Mouse (Mus musculus): Measurements from ENCODE around the gene Acta1.

The Acta1 gene

DNA sequence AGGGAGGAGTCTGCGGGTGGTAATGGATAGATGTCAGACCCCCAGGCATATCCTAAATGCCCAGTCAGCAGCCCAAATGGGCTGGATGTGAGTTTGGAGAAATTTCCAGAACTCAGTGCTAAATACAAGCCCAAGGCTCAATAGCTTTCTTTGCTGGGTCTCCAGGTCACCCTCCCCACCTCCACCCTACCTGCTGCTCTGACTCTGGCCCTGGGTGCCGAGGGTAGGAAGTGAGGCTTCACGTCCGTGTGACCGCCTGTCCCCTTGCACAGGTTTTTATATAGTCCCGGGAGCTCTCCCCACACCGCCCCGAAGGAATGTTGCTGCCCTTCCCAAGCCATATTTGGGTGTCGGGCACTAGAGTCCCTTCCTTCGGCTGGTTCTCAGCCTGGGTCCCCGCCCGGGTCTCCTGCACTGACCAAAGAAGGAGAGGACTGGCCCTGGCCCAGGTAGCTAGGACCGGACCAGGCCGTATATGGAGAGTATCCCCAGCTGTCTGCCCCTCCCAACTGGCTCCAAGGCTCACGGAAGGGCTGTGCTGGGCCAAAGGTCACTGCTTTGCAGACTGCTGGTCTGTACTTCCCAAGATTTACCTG is at the start of gene Acta1:
TSS of gene Acta1 (minus strand) at position 250 of the 596 bp plus-strand sequence.
- no peak for DNase-seq (ENCODE audit: low read depth)

DNA sequence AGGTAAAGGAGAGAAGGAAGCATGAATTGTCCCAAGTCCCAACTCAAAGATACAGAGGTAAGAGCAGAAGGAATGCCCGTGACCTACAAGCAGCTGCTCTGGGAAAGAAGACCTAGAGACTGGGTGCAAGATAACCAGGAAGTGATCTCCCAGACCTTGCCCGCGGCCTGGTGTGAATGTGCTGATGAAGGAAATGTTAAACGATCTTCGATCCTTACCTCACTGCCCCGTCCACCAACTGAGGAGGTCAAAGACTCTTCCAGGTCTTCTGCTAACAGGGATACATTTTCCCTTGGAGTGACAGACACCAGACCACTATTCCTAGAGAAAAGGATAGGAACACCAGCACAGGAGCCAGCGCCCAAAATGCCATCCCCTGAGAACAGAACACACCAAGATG is 34.5 kb upstream of the Acta1 start:
- DNase-seq (ENCODE audit: low read depth) = no peak

DNA sequence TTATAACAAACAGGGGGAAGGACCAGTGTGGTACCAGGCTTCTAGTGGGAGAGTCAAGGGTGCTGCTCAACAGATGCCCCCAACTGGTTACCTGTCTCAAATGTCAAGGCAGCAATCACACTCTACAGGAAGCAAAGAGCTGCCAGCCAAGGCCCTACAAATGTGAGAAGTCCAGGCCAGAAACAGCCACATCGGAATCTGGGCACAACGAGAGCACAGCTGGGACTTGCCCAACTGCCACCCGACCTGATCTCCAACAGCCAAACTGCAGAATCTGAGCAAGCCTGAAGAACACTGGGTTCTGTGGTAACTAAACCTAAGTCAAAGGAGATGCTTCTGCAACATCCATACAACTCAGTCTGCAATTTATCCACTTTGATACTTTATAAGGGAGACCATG is 31.1 kb upstream of the Acta1 start:
- DNase-seq (ENCODE audit: low read depth) = no peak

DNA sequence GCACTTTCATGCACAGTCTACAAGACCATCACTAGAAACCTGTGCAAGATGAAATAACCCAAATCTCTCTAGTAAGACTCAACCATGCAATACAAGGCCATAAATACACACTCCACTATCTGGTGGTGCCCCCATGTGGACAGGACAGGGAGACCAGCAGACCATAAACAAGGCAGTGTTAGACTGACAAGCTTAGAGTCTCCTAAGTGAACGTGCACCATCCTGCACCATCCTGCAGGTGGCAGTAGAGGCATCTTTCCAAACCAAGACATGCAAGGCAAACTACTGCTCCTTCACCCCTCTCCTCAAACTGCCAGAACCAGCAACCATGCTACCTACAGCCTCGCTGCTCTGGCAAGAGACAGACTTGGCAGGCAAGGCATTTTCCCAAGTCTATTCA is 30.2 kb upstream of the Acta1 start:
- DNase-seq (ENCODE audit: low read depth) = peak; percentile 82

DNA sequence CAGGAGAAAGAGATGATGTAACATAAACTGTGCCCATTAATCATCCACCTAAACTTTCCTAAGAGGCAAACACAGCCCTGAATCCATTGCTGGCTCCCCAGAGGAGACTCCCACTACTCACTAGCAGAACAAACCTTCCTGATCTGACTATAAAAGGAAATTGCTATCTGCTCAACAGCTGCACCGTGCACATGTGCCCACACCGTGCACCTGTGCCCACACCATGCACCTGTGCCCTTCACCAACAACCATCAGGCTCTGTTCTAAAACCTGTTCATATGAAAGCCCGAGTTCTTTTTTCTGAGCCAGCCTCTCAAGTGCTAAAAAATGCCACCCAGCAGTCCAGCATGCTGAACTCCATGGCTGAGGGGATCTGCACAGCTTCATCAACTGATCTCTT is 20.1 kb upstream of the Acta1 start:
- no peak for DNase-seq (ENCODE audit: low read depth)

DNA sequence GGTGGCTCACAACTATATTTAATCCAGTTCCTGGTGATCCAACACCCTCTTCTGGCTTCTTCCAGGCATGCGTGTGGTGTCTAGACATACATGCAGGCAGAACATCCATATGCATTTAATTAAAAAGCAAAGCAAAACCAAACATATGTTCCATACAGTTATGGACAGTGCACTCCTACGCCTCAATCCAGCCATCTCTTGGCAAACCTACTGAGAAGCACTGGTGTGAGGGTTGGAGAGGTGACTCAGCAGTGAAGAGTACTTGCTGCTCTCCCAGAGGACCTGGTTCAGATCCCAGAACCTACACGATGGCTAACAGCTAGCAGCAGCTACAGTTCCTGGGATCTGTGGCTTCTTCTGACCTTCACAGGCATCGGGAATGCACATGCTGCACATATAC is 17.7 kb upstream of the Acta1 start:
- no peak for DNase-seq (ENCODE audit: low read depth)

DNA sequence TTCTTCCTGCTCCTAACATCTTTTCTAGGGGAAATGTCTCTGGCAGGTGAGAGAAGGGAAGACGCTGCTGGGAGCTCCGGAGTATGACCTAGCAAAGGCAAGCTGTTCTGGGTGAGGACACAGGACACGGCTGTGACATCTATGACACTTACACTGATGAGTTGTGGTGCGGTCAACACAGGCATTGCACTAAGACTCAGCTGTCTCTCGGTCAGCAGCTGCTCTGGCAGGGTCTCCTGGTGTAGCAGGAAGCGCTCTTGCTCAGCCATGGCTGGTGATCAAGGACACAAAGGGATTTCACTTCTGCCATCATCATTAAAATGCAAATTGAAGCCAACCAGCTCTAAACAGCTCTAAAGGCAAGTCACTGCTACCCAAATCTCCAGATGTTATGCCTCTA is 13.1 kb upstream of the Acta1 start:
- no peak for DNase-seq (ENCODE audit: low read depth)

DNA sequence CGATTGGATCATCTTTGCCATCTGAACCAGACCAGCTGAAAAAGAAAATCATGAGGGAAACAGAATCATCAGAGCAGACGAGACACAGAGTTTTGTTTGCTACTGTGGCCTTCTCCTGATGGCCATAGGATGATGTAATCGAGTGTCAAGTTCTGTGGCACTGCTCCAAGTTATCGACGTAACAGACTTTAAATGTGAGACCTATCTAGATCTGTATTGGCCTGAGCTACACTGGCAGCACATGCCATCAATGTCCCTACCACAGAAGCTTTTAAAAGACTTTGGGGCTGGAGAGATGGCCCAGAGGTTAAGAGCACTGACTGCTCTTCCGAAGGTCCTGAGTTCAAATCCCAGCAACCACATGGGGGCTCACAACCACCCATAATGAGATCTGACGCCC is 8.1 kb upstream of the Acta1 start:
- DNase-seq (ENCODE audit: low read depth) = no peak

DNA sequence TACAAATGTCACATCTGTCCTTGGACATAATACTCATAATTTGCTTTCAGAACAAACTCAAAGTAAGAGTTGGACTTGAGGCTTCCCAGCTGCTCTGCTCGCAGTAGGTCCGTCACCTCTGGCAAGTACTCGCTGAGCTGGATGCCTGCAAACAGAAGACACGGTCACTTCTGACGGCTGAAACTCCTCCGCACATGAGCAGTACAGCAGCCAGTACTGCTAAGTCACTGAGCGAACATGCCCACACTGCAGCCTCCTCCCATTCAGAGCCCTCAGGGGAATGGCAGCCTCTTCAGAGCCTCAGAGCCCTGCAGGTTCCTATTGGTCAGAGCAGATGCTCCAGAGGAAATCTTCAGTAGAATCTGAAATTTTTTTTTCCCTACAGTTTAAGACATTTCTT is 4.8 kb upstream of the Acta1 start:
- no peak for DNase-seq (ENCODE audit: low read depth)

DNA sequence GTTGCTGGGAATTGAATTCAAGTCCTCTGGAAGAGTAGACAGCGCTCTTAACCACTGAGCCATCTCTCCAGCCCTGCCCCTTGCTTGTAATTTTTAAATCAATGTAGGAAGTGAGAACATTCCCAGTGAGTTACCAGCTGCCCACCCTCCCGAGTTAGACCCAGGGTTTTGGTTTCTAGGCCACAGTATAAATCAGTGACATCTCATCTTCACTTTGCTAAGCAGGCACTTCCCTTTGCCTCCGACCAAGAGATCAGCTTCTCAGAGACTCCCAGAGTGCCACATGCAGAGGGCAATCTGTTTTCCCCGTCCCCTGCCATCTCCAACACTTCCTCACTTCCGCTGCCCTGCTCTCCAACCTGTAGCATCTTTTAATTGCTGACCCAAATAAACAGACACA is 4.0 kb upstream of the Acta1 start:
- no peak for DNase-seq (ENCODE audit: low read depth)

DNA sequence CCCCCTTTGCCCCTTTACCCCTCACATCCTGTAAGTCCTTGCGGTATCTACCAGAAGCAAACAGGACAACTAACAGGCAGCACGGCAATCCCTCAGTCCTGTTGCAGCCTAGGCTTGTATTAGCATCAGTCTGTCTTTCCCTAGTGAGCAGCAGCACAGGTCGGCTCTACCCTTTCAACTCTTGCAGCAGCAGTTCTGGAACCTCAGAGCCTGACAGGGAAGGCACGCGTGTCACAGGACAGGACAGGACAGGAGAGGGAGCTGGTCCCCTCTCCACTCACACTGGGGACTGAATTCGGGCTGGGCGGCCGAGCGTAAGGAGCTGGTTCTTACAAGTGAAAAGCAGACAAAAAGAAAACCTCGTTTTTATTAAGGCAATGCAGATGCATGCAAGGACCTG is 2.2 kb upstream of the Acta1 start:
- no peak for DNase-seq (ENCODE audit: low read depth)

DNA sequence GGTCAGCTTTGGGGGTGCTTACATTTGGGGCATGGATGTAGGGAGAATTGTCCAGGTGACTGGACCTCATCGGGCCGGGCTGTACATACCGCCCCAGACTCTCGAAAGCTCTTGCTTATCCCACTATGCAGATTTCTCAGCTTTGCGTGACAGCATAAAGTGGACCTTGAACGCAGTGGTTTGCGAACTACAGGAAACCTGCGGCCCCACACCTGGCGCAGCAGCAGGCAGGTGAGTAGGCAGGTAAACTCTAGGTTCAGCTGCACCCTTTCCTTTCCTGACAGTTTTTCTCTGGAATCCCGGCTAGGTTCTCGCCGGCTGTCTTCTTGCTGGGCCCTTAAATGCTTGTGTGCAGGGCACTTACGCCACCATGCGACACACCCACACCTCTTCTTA is 1.8 kb upstream of the Acta1 start:
- no peak for DNase-seq (ENCODE audit: low read depth)

DNA sequence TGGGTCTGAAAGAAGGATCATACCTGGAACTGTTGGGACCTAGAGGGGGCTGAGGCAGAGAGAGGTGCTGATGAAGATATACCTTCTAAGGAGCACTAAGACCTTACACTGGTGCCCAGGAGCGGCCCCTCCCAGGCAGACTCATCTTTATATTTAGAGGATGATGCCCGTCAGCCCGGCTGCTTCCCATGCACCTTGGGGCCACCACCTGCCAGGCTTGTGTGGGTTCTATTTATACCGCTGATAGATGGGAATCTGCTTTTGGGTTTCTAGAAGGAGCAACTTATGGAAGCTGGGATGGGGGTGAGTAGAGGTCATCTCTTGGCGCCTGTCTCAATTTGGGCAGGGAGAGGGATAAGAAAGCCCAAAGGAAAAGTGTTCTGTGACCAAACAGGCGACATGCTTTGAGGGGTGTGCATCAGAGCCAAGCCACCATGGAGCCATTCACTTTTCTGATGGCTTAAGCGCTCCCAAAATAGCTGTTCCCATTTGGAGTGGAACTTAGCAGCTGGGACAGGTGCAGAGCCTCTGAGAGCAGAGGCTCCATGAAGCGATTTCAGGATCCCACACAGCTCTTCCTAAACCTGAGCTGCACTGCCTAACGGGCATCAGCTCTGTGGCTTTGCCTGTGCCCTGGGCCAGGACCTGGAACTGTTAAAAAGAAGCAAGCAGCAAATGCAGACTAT is 1.3 kb upstream of the Acta1 start:
- DNase-seq (ENCODE audit: low read depth) = no peak

DNA sequence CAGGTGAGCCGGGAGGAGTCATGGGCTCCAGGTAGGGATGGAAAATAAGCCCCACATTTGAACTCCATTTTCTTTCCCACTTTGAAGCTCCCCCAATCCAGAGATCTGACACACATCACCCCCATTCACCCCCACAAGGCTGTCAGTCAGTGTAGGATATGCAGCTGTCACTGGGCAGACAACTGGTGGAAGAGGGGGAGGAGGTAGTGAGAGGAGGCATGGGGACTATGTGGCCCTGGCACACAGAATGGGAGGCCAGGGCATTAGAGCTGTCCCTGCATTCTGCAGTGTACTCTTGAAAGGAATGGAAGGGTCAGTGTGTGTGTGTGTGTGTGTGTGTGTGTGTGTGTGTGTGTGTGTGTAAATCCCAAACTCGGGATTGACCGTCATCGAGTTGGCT is 679 bp upstream of the Acta1 start:
- DNase-seq (ENCODE audit: low read depth) = no peak

DNA sequence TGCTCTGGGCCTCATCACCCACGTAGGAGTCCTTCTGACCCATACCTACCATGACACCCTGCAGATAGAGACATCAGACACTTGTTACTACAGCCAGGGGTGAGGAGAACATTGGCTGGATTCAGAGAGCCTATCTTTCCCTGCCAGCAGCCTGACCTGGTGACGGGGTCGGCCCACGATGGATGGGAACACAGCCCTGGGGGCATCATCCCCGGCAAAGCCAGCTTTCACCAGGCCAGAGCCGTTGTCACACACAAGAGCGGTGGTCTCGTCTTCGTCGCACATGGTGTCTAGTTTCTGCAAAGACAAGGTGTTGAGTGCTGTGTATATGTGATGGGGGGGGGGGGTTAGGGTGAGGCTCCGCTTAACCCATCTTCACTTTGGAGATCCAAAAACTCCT is 1.1 kb downstream of the Acta1 start:
- no peak for DNase-seq (ENCODE audit: low read depth)

DNA sequence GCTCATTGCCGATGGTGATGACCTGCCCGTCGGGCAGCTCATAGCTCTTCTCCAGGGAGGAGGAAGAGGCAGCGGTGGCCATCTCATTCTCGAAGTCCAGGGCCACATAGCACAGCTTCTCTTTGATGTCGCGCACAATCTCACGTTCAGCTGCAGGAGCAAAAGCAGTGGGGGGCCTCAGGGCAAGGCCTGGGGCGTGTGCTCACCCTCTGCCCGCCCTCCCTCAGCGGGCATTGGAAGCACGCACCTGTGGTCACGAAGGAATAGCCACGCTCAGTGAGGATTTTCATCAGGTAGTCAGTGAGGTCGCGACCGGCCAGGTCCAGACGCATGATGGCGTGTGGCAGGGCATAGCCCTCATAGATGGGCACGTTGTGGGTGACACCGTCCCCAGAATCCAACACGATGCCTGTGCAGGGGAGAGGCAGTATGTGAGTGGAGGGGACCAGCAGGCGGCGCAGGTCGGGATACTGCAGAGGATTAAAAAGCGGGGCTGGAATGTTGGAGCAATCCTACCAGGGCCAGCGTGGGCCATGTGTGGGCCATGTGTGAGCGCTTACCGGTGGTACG is 1.9 kb downstream of the Acta1 start:
- no peak for DNase-seq (ENCODE audit: low read depth)

DNA sequence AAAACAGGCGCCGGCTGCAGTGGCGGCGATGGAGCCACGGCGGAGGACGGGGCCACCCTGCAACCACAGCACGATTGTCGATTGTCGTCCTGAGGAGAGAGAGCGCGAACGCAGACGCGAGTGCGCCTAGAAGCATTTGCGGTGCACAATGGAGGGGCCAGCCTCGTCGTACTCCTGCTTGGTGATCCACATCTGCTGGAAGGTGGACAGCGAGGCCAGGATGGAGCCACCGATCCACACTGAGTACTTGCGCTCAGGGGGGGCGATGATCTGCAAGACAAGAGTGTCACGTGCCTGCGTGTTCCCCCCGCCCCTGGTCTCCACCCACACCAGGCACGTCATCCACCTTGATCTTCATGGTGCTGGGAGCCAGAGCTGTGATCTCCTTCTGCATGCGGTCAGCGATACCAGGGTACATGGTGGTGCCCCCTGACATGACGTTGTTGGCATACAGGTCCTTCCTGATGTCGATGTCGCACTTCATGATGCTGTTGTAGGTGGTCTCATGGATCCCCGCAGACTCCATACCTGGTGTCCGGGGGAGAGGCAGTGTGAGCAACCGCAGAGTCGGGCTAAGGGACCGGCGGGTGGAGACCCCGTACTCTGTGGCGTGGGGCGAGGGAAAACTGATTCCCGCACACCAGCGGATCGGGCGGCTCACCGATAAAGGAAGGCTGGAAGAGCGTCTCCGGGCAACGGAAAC is 2.5 kb downstream of the Acta1 start:
- DNase-seq (ENCODE audit: low read depth) = no peak

DNA sequence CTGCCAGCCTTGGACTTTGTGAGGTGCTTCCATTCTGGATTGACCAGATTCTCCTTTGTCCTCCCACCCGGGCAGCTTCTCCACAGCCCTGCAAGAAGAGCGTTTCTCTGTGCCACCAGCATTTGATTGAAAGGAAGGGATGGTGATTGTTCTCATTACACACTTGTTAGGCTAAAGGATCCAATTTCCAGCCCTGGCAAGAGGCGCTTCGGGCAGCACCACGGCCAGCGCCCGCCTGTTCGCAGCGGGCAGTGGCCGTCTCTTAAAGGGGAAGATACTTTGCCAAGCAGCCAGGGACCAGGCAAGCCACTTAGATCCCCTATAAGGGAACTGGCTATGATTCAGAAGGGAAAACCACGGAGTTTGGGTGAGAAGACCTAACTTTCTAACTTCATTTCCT is 3.3 kb downstream of the Acta1 start:
- no peak for DNase-seq (ENCODE audit: low read depth)

DNA sequence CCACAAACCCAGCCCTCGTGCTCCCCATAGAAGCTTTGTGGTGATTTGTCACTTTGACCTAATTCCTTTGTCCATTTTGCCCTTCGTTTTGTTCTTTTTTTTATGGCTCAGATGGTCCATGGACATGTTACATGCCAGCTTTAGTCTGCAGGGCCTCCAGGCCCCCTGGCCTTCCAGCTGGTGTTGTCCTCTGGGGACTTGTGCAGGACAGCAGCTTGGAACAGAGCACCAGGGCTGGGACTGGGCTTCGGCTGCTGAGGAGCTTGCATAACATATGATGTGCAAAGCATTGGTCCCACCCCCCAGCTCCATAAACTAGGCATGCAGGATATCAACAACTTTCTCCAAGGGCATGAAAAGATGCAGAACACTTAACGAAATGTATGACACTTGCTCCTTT is 4.8 kb downstream of the Acta1 start:
- no peak for DNase-seq (ENCODE audit: low read depth)

DNA sequence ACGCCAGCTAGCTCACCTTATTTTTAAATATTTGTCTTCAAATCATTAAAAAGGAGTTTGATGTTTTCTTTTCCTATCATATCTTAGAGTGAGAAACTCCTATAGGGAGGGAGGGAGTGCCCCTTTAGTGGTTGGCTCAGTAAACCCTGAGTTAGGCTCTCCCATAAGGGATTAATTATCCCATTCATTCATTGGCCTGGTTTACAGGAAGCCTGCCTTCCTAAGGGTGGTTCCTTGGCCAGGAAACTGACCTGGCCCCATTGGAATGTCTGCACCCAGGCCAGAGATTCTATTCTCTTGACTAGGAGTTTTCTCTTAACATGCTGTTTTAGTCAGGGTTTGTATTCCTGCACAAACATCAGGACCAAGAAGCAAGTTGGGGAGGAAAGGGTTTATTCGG is 6.6 kb downstream of the Acta1 start:
- DNase-seq (ENCODE audit: low read depth) = no peak

DNA sequence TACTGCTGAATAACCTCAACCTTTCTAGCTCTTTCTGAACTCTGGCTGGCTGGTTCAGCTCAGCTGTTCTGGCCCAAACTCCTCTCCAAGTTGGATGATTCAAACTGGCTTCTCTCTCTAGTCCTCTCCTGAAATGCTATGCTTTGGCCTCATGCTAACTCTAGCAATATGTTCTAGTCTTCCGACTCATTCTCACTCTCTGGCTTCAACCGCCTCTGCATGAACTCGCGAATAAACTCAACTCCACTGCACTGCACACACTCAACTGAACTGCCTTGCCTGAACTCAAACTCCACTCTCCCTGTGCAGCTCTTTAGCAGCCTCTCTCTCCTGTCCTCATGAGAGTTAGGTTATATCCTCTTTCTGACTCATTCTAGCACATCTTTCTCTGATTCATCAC is 7.4 kb downstream of the Acta1 start:
- no peak for DNase-seq (ENCODE audit: low read depth)

DNA sequence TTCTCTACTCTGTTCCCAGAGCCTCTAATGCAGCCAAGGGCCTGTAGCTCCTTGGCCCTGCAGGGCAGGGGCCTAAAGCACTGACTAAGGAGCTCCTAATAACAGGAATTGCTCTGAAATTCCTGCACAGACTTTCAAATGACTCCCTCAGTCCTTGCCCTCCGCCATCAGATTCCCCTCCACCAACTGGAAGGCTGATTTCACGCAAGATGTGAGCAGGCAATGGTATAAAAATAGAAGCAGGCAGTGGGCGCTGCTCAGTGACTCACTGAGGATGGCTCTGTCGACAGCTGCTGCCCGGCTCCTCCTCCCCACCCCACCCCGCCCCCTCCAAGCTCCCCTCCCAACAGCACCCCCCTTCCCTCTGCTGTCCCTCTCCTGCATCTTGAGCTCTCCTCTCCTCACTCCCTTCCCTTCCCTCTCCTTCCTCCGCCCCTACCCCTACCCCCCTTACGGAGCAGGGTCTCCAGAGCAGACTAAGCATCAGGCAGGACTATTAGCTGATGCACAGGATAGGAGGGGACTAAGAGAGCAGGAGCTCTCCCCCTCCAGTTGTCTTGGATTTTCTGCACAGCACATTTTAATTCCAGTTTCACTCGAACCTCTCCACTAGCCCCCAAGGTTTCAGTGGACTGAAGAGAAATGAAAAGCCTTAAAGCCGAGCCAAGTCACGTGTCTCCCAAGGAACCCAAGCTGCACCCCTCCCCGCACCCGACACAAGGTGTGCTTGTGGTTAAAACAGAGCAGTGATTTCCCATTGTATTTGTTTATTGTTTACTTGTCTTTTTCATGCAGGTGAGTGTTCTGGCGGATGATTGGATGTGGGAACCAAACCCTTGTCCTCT is 9.6 kb downstream of the Acta1 start:
- DNase-seq (ENCODE audit: low read depth) = no peak

Data from naive thymus-derived CD4-positive, alpha-beta T cell, adult 2 months (primary cell).